Mouse (Mus musculus) gastrocnemius, postnatal 36 days (tissue): Measurements from ENCODE around the gene Fndc9. TPM values are rescaled to one million over a fixed set of nuclear protein-coding genes. Genes with fewer than 3 reads are reported as not detected.
A peak's percentile ranks its signal among the peaks of the same experiment; 100 is the strongest.

Source experiments
- DNase-seq, 2 experiments: peaks; one replicate each; pipeline ENCODE4 v3.0.0; 2022
- intact Hi-C: fragments of 180-260 bp; cut with DNase I; formaldehyde crosslinking; loops from one replicate; pipeline ENCODE4 v1.15.1; 2025
- total RNA-seq, 2 experiments: library from RNA; stranded (reverse); gene quantifications; 2 replicates each; pipeline ENCODE4 v1.2.3; 2021

Gene Fndc9
- total RNA-seq, 2 experiments from 2014 or later, result not detected

DNA sequence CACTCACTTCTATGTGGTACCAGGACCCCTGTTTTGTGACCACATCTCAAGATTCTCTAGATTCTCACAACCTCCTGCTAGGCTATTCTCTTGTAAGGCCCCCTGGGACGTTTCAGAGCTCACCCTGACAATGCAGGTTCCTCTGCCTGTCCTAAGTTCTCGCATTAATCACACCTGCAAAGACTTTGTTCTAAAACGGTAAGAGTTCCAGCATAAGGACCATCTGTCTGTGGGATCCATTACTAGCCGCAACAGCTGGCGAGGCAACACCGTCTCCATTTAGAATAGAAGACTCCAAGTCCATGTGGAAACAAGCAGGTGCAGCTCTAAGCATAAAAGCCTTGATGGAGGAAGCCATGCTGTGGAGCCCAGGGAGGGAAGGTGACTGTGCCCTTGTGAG is 5.1 kb upstream of the Fndc9 start:
- DNase-seq, result no peak
- intact Hi-C loops, result no loop called here

DNA sequence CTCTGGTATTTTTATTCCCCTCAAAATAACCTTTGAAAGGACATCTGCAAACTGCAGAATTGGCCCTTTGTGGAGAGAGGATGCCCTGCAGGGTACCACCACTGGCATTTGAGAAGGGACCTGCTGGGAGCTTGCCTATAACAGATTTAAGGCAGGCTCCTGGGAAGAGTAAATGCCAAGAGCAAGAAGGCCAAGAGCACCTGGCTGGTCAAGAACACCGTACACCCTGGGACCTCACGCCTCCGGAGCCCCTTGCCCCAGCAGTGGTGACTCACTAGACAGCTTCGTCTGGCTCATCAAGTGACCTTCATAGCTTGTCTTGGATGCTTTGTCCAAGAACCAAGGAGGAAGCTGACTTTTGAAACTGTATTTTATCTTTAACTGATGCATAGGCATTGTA is 2.5 kb upstream of the Fndc9 start:
- no peak for DNase-seq
- intact Hi-C loops, result no loop called here

DNA sequence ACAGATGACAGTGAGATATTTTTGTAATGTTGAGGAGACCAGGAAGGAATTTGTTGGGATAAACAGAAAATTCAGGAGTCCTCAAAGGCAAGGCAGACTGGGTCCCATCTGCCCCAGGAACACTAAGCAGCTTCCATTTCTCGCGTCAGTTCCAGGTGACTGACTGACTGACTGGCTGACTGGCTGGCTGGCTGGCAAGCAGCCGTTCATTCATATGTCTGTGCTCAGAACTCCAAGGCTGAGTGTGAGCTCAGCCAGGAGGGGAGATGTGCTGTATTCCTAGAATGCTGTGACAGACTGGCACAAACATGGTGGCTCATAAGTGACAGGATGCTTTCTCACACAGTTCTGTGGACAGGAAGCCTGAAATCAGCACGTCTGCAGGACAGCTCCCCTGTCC is 1.4 kb upstream of the Fndc9 start:
- intact Hi-C loops, result no loop called here

DNA sequence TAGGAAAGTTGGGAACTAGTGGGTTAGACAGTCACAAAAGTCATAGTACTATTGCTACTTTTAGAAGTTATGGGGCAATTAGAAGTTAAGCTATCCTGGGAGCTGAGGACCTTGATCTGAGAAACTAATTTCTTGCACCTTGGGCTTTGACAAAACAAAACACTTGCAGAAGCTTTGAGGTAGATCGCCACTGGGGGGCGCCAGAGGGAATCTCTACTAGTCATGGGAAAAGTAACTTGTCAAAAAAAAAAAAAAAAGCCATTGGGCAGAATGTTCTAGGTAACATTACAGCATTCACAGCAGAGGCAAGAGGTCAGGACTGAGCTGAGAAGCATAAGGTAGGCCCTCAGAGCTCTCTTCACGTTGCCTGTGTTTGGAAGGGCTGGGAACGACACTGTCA is 1.6 kb downstream of the Fndc9 start:
- intact Hi-C loops, result no loop called here
- peak; percentile 29 to 32 for DNase-seq

More for the DNA sequence above, 1.4 kb upstream of the Fndc9 start:
- no peak for DNase-seq

DNA sequence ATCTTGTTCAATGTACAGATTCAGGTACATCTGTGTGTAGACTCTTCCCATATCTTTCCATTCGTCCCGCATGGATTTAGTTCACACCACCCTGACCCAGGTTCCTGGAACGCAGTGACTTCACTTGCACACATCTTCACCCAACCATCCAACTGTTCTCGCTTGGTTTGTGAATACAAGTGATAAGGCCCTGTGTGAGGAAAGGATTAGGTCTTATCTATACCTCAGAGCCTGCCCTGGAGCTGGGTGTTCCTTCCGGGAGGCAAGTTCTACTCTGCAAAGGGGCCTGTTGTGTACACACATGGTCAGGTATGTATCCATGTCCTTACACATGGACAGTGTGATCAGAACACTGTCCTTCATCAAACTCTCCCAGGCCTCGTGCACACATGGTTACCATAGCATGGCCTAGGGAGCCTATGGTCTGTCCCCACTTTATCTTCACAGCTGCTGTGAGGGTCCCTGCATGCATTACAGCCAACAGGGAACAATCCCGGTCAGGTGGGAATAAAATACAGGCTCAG is 5.9 kb downstream of the Fndc9 start:
- intact Hi-C loops, result no loop called here
- DNase-seq, result no peak

DNA sequence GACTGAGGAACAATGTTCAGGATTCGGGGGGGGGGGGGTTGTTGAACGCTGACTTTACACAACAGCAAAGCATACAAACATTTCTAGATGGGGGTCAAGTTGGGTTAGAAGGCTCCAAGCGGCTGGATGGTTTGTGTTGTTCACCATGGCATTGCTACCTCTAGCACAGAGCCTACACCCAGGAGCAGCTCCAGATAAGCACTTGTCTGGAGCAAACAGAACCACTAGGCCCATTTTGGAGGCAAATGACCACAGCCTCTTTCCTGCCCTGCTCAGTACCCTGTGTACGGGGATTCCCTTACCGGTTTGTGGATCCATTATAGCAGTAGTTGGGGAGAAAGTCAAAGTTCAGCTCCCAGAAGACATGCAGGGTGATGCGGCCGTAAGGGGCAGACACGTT is 6.7 kb downstream of the Fndc9 start:
- intact Hi-C loops, result no loop called here
- no peak for DNase-seq

DNA sequence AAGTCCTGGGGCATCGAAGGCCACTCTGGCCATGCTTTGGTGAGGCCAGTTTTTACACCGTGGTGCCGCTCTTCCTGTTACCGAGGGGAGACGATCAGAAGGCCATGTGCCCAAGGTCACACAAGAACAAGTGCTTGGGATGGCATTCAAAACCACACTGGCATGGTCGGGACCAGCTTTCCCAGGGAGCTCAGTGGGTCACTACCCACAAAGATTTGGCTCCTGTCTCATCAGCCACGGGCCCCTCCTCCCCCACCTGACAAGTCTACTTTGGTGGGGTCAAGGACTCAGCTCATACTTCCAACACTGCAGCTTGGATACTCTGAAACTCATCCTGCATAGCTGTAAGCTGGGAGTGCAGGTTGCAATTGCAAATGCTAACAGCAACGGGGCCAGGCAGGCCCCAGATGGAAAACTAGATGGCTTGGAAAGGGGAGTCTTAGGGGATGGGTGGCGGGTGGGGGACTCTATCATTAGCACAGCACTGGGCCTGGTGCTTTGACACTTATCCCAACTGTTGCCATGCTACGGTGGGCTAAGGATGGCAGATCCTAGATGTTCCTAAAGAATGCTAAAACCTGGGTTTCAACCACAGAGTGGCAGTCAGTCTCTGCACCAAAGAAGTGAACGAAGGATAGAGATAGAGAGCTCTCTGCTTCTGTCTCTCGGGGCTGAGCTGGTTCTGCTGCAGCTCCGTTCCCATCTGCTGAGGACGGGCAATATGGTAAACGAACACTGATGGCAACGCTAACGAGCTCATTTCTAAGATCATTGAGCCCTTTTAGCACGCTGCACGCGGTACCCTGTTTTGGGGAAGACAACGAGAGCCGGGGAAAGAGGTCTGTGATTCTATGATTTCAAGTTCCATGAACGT is 9.6 kb downstream of the Fndc9 start:
- intact Hi-C loops, result no loop called here
- DNase-seq, result no peak

DNA sequence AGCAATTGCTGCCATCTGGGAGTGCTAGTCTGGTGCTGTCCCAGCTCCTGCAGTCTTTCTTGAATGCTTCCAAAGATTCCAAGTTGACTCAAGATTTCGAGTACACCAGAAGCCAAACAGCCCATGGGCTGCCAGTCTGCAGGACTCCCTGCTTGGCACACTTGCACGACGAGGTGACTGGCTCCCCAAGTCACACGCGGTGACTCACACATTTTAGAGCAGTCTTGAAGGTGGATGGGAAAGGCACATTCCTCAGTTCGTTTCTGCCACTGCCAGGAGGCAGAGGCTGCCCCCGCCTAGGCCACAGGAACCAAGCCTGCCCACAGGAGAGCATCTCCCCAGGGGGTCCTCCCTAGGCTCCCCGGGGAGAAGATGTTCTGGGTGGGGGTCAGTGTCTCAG is 10.6 kb downstream of the Fndc9 start:
- intact Hi-C loops, result no loop called here
- DNase-seq, result no peak

DNA sequence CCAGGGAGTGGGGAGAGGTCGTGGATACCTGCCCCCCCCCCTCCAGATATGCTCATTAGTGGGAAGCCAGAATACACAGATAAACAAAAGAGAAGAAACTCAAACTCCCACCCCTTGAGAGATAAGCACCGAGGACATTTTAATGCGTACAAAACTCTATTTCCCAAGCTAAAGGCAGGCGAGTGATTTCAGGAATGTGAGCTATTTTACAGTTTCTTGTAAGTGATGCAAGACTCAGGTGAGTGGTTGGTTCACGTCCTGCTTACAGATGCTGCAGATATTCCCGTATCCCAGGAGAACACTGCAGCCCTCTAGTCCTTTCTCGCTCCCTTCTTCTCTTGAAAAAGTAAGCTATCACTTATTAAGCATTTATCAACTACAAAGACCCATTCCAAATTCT is 11.1 kb downstream of the Fndc9 start:
- intact Hi-C loops, result no loop called here
- DNase-seq, result no peak

DNA sequence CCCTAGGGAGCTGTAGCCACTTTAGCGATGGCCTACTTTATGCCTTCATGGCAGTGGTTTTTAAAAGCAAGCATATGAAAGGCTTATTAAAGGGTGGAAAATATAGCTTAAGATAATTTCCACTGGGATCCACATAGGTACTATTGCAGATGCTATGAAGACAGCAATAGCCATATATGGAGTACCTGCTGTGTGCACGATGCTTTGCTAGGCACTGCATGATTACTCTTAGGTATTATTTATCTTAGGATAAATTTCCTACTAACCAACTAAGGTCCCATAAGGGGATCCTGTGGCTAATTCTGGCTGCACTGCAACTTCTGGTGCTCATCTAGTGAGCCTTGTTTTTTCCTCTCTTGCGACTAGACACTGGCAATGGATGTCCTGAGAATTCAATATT is 13.0 kb downstream of the Fndc9 start:
- DNase-seq, result no peak
- intact Hi-C loops, result no loop called here

DNA sequence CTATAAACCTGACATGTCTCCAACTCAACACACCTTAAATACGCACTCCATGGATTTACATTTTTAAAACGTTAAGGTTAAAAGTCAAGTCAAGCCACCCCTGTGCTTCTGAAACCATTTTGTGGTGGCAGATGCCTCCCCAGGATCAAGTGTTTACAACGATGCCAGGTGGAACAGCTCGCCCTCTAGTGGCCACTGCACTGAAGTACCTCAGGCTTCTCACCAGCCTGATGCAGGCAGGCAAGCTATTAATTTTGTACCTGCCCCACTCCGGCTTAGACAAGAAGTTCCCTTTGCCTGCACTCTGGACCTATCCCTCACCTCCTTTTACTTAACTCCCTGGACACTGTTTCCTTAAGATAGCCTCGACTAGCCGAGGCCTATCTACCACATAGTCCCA is 16.7 kb downstream of the Fndc9 start:
- DNase-seq, result peak; percentile 41 to 48
- intact Hi-C loops, result no loop called here

DNA sequence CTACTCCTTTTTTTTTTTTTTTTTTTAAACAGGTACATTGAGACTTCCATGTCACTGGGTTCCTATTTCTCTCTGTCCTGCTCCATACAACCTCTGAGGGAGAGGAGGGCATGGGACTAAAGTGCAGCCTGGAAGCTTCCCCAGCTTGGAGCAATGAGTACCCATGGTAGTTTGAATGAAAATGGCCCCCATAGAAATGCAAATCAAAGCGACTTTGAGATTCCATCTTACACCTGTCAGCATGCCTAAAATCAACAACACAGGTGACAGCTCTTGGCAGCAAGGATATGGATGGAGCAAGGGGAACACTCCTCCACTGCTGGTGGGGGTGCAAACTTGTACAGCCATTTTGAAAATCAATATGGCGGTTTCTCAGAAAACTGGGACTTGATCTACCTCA is 20.0 kb downstream of the Fndc9 start:
- DNase-seq, result no peak

DNA sequence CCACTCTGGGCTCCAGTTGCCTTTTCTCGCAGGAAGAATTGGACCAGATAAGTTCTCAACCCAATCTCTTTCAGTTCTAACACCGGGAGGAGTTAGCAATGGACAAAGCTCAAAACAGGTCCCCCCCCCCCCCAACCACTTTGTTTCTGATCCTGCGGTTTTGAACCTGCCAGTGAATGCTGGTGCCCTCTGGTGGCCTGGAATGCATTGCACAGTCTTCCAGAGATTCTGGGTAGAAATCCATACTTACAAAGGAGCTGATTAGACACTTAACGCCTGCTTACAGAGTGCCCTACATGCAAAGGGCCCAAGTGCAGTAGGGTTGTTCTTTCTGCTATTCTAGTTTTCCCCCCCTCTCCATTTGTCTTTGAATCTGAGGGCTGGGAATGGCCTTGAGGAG is 22.9 kb downstream of the Fndc9 start:
- intact Hi-C loops, result no loop called here
- DNase-seq, result no peak

More for the DNA sequence above, 20.0 kb downstream of the Fndc9 start:
- intact Hi-C loops, result no loop called here

DNA sequence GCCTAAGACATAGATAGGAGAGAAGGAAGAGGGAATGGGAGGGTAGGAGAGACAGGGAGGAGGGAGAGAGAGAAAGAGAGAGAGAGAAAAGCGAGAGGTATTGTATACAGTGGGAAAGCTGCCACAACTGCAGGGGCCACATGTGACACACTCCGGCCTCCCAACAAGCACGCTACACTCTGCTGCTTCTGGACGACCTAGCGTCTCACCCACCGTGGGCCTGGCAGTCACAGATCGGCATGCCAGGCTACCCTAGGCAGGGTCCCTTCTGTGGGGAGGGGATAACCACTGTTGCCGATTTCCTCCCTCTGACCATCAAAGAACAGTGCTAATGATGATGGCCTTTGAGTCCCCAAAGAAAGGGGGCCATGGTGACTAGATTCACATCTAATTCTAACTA is 23.4 kb downstream of the Fndc9 start:
- no peak for DNase-seq
- intact Hi-C loops, result no loop called here

DNA sequence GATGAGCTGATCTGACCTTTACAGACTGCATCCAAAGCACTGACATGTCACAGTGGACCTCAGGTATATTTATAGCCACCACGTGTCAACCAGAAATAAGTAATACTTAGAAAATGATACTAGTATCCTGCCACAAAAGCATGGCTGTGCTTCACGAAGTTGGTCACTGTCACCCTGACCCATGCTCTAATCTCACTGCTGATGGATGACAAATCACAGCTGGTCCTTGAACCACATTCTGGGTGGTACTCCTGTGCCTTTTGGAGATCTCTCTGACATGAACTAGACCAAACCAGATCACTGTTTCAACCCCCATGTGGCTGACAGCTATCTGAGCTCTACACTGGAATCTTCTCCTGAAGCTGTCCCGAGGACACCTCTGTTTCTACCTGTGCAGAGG is 27.5 kb downstream of the Fndc9 start:
- intact Hi-C loops, result no loop called here
- no peak for DNase-seq

DNA sequence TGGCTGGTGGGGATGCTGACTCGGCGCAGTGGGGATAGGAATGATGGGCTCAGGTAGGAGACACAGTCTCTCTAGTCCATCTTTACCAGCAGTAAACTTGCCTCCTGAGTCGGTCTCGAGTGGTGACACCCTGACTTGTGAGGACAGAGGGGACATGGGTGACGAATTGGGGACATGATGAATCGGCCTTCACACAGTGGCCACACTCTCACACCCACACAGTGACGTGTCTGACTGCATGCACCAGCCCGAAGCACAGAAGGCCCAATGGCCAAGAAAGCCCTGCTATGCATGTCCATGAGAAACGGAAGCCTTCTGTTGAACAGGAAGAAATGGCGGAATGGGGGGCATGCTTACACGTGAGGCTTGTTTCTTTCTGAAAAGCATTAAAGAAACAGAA is 28.0 kb downstream of the Fndc9 start:
- no peak for DNase-seq
- intact Hi-C loops, result no loop called here

DNA sequence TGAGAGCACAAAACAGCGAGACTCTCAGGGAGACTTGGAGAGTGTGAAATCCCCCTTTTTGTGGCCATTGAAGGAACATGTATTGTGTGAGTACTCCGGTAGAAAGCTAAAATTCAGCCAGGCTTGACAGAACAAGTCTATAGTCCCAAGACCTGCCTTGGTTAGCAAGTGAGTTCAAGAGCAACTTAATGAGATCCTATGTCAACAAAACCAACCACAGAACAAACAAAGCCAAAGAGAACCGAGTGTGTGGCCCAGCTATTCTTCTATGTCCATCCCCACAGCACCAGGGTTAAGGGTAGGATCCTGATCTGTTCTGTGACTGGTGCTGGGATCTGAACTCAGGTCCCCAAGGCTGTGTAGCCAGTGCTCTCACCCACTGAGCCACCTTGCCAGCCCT is 29.3 kb downstream of the Fndc9 start:
- no peak for DNase-seq
- intact Hi-C loops, result no loop called here

DNA sequence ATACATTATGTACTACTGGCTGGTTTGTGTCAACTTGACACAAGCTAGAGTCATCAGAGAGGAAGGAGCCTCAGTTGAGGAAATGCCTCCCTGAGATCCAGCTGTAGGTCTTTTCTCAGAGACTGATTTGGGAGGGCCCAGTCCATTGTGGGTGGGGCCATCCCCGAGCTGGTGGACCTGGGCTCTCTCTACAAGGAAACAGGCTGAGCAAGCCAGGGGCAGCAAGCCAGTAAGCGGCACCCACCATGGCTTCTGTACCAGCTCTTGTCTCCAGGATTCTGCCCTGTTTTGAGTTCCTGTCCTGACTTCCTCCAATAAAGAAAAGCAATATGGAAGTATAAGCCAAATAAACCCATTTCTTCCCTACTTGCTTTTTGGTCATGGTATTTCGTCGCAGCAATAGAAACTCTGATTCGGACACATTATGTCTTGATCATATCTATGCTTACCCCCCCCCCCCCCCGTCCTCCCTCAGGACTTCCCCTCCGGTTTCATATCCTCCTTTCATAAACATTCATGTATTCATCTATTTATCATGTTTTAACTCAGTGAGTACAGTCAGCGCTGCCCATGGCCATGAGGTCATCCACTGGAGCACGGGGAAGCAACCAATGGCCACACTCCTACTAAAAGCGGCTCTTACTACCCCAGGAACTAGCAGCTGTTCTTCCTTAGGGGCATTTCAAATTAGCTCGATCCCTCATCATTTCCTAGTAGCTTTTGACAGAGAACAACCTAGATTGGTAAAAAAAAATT is 29.9 kb downstream of the Fndc9 start:
- intact Hi-C loops, result no loop called here
- no peak for DNase-seq

DNA sequence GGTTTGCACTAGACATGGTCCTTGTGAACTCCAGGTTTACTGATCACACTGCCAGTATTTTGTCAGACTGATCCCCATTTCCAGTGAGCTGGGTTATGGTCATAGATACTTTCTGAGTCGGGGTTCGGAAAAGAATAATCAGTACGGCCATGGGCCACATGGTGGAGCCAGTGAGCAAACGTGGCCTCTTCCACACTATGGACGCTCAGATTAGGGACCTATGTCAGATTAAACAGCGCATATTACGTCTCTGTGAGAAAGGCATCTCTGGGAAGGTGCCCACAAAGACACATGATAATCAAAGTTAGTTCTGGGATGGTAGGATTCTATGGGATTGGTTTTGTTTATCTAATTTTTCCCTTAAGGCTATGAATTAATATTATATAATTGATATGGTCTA is 33.7 kb downstream of the Fndc9 start:
- DNase-seq, result peak in 1 of 2 experiments; percentile 23

DNA sequence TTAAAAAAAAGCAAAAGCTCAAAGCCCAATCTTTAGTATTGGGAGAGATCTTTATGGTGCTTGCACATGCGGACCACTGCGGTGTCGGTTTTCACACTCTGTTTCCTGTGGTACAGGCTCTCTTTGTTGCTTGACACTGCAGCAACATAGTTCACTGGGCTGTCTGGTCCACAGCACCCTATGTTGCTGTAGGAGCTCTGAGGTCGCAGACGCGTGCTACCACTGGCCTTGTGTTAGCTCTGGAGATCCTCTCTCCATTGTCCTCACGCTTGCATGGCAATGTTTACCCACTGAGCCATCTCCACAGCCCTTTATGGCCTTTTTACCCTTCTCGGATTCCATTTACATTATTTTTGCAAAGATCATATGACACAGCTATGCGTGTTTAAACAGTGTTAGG is 34.1 kb downstream of the Fndc9 start:
- intact Hi-C loops, result no loop called here
- no peak for DNase-seq

More for the DNA sequence above, 33.7 kb downstream of the Fndc9 start:
- intact Hi-C loops, result no loop called here

DNA sequence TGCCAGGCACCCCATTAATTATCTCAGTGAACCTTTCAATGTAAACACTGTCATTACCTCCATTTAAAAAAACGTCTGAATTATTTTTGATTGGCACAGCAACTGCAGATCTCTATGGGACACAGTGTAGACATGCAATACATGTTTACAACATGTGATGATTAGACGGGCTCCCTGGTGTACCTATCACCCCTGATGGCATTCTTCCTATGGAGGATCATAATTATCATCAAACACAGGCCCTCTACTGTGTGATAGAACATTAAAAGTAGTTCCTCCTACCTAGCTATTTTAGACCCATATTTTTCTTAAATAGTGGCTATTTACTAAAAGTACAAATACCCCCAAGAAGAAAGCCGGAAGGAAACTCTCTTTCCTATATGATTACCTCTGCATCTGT is 34.6 kb downstream of the Fndc9 start:
- no peak for DNase-seq
- intact Hi-C loops, result loop anchor here (5.0 kb wide), 1 partner anchor 162 kb away; no protein-coding TSS in a partner anchor
